Mouse (Mus musculus): ENCODE results near the gene Carmil3. TPM values are rescaled to one million over a fixed set of nuclear protein-coding genes. Genes with fewer than 3 reads are reported as not detected.

Carmil3 gene
- 30.2 and 33.4 TPM in 2 replicates for polyA plus RNA-seq (2015; fragmentation: Nextera tagmentation; extraction: Ambion mirVana)

DNA sequence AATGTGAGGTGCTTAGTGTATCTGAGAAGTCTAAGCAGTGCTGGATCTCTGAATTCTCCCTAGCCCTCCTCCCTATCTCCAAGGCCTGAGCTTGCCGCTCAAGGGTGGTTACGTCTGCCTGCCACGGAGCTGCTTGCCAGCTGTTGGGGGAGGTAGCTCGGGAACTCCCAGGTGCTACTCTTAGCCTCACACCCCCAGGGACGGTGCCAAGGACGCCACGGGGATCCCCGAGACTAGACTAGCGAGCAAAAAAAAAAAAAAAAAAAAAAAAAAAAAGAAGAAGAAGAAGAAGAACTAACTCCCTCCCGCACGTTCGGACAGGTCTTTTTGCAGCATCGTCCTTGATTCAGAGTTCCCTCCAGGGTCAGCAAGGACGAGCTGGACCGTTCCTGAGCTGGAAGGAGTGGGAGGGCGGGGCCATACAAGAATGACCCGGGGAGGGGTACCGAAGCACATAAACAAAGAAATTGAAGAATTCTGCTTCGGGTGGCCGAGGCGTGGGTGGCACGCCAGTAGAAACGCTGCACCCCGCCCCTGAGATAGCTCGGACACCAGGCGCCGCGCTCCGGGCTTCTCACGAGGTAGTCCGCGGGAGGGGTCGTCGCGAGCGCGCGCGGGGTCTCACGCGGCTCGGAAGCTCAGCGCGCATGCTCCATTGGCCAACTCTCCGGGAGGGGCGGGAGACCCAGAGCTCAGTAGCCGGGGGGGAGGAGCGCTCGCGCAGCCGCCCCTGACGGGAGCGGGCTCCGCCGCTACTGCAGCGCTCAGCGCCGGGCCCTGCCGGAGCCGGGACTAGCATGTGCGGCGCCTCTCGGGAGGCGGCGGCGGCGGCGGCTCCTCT lies at the start of gene Carmil3:
Carmil3 (plus strand) TSS at position 291 of the 841 bp plus-strand sequence.
- H3K36me3 ChIP-seq, result peaks cover 19% of the 10 kb centered on the region
- peak; percentile 90 for ATAC-seq (replicated peaks)
- H3K27ac ChIP-seq (replicated peaks), result peak within 1 kb of the TSS; percentile 96
- WGBS, result under 1% methylated on average over 67 of the region's 68 CpGs
- no peaks in the 10 kb centered on the region for H3K27me3 ChIP-seq
- H3K9ac ChIP-seq (replicated peaks), result peak within 1 kb of the TSS; percentile 91
- H3K4me1 ChIP-seq, result peaks cover 33% of the 10 kb centered on the region
- peak within 1 kb of the TSS; percentile 81 for H3K4me3 ChIP-seq
- H3K9me3 ChIP-seq, result no peaks in the 10 kb centered on the region
- peak within 1 kb of the TSS; percentile 60 for H3K4me2 ChIP-seq (replicated peaks)

DNA sequence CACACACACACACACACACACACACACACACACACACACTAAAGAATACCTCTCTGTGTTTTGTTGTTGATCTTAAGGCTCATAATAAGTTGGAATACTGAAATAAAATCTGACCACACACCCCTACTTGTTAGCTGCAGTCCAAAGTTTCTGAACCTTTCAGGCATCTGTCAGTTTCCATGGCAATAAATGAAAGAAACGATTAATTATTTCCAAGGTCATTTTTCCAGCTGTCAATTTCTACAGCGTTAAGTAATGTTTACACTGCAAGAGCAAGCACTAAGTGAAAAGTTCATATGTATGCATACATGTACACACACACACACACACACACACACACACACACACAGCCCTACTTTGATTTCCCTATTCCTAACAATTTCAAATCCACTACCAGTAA lies 32.8 kb upstream of the Carmil3 start:
- Histone ChIP-seq H3K27me3 (no peaks in the 10 kb centered on the region), H3K36me3 (no peaks in the 10 kb centered on the region), H3K4me3 (no peak overlapping the region), H3K9ac (replicated peaks) (no peak overlapping the region), H3K27ac (replicated peaks) (no peak overlapping the region), H3K9me3 (no peaks in the 10 kb centered on the region), H3K4me1 (peaks cover 7% of the 10 kb centered on the region; the same call in 1 of the 2 replicates), H3K4me2 (replicated peaks) (no peak overlapping the region)
- no peak for ATAC-seq (replicated peaks)
- WGBS, result 87% methylated on average over 2 of the region's 2 CpGs

DNA sequence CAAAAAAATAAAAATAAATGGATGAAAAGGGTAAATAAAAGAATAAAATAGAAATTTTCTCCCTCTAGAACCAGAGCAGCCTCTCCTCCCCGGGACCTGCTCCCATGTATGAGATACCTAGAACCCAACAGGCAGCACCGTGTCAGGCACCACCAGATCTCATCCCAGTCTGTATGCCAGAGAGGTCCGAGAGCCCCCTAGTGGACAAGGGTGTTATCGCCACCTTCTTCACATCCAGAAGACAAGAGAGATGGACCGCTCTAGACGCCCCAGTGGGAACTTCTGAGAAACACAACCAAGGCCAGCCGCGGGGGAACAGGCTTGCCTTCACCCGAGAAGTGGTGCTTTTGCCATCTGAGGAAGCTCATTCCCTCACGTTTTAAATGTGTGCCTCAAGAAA lies 32.2 kb upstream of the Carmil3 start:
- Histone ChIP-seq H3K4me1 (peaks cover 7% of the 10 kb centered on the region; the same call in 1 of the 2 replicates), H3K4me2 (replicated peaks) (no peak overlapping the region), H3K27ac (replicated peaks) (no peak overlapping the region), H3K4me3 (no peak overlapping the region), H3K36me3 (no peaks in the 10 kb centered on the region), H3K27me3 (no peaks in the 10 kb centered on the region), H3K9ac (replicated peaks) (no peak overlapping the region), H3K9me3 (no peaks in the 10 kb centered on the region)
- ATAC-seq (replicated peaks), result peak; percentile 53; the same call in 1 of the 2 replicates
- 24% methylated on average over 10 of the region's 10 CpGs for WGBS

DNA sequence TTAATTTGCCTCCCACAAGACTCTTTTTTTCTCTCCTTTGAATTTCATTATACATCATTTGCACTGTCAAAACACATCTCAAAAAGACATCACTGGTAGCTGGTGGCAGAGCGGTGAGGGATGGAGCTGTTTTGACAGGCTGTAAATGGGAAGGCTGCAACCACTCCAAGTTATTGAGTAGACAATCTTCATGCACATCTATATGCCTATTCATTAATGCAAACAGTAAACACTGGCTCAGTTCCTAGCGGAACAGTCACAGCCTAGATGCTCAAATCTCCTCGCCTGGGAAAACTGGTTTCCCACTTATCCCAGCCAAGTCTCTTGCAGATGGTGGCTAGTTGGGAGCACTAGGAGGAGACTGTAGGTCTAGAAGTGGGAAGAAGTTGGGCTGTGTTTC lies 31.7 kb upstream of the Carmil3 start:
- no peaks in the 10 kb centered on the region for H3K36me3 ChIP-seq
- H3K4me2 ChIP-seq (replicated peaks), result no peak overlapping the region
- ATAC-seq (replicated peaks), result peak; percentile 63
- H3K9ac ChIP-seq (replicated peaks), result no peak overlapping the region
- no peaks in the 10 kb centered on the region for H3K9me3 ChIP-seq
- WGBS, result 56% methylated on average over 3 of the region's 3 CpGs
- no peak overlapping the region for H3K27ac ChIP-seq (replicated peaks)
- no peaks in the 10 kb centered on the region for H3K27me3 ChIP-seq
- H3K4me1 ChIP-seq, result peaks cover 7% of the 10 kb centered on the region; the same call in 1 of the 2 replicates
- H3K4me3 ChIP-seq, result no peak overlapping the region

DNA sequence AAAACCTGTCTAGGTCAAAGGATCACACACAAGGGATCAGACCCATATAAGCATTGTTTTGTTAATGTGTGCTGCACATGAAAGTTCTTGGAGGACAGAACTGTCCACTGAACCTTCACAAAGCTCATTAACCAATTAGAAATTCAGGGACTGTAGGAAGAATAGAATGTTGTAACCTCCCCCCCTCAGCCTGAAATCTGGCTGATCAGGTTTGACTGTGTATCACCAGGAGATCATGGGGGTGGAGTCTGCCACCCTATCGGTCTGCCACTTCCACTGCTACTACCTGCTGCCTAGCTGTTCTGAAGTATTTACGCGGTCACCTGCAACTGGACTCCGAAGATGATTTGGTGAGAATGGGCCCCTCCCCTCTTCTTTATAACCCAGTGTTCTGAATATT lies 30.7 kb upstream of the Carmil3 start:
- no peak overlapping the region for H3K27ac ChIP-seq (replicated peaks)
- no peaks in the 10 kb centered on the region for H3K27me3 ChIP-seq
- H3K4me3 ChIP-seq, result no peak overlapping the region
- 74% methylated on average over 4 of the region's 4 CpGs for WGBS
- no peak overlapping the region for H3K9ac ChIP-seq (replicated peaks)
- no peak for ATAC-seq (replicated peaks)
- peaks cover 7% of the 10 kb centered on the region; the same call in 1 of the 2 replicates for H3K4me1 ChIP-seq
- no peaks in the 10 kb centered on the region for H3K9me3 ChIP-seq
- no peak overlapping the region for H3K4me2 ChIP-seq (replicated peaks)
- H3K36me3 ChIP-seq, result no peaks in the 10 kb centered on the region

DNA sequence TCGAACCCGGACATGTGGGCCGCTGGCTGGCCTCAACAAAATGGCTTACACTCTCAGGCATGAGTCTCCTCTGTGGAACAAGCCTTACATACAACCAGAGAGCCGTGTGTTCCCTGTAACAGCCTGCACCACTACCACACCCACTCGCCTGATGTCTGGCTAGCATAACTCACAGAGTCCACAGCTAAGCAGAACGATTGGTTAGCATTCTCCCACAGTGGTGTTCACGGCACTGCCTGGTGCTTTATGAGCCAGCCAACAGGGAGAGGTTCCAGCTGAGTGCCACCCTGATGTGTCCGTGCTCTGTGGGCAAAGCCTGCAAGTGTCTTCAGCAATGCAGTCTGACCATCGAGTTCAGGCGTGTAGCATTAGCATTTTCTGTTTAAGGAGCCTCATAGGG lies 30.2 kb upstream of the Carmil3 start:
- Histone ChIP-seq H3K27me3 (no peaks in the 10 kb centered on the region), H3K9ac (replicated peaks) (no peak overlapping the region), H3K4me1 (peaks cover 7% of the 10 kb centered on the region; the same call in 1 of the 2 replicates), H3K4me3 (no peak overlapping the region), H3K9me3 (no peaks in the 10 kb centered on the region), H3K27ac (replicated peaks) (no peak overlapping the region), H3K4me2 (replicated peaks) (no peak overlapping the region), H3K36me3 (no peaks in the 10 kb centered on the region)
- ATAC-seq (replicated peaks), result no peak
- 80% methylated on average over 10 of the region's 10 CpGs for WGBS

DNA sequence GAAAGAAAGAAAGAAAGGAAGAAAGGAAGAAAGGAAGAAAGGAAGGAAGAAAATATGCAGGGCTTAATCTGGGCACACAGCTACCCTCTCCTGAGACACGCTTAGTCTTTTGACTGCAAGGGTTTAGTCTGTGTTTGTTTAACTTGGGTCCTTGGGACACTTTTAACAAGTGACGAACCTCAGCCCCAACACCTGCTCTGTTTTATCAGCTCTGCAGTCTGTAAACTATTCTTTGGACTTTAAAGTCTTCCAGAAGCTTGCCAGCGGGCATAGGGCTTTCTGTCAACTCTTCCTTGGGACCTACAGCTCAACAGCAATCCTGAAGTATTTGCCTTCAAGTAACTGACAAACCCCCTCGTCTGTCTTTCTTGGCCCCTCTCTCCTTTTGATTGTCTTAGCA lies 28.7 kb upstream of the Carmil3 start:
- Histone ChIP-seq H3K27me3 (no peaks in the 10 kb centered on the region), H3K9me3 (no peaks in the 10 kb centered on the region), H3K4me3 (no peak overlapping the region), H3K4me2 (replicated peaks) (no peak overlapping the region), H3K27ac (replicated peaks) (no peak overlapping the region), H3K4me1 (peaks cover 7% of the 10 kb centered on the region; the same call in 1 of the 2 replicates), H3K9ac (replicated peaks) (no peak overlapping the region), H3K36me3 (no peaks in the 10 kb centered on the region)
- 64% methylated on average over 4 of the region's 4 CpGs for WGBS
- no peak for ATAC-seq (replicated peaks)

DNA sequence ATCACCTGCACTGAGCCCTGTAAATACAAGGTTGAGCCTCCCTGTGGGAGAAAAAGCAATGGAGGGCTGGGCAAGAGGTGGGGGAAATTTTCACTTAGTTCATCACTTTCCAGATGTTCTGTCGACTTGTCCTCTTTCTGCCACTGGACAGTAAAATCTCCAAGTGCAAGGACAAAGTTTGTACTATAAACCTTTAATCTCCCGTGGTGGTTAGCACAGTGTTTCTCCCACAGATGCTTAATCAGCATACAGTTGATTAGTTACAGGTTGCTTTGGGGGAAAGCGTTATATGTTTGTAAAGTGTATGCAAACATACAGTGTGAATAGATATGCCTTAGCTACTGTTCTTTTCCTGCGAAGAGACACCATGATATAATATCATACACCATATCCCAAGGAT lies 24.0 kb upstream of the Carmil3 start:
- WGBS, result 87% methylated on average over 4 of the region's 4 CpGs
- Histone ChIP-seq H3K9ac (replicated peaks) (no peak overlapping the region), H3K36me3 (no peaks in the 10 kb centered on the region), H3K4me3 (no peak overlapping the region), H3K4me2 (replicated peaks) (no peak overlapping the region), H3K9me3 (no peaks in the 10 kb centered on the region), H3K4me1 (no peaks in the 10 kb centered on the region), H3K27me3 (no peaks in the 10 kb centered on the region), H3K27ac (replicated peaks) (no peak overlapping the region)
- ATAC-seq (replicated peaks), result no peak

DNA sequence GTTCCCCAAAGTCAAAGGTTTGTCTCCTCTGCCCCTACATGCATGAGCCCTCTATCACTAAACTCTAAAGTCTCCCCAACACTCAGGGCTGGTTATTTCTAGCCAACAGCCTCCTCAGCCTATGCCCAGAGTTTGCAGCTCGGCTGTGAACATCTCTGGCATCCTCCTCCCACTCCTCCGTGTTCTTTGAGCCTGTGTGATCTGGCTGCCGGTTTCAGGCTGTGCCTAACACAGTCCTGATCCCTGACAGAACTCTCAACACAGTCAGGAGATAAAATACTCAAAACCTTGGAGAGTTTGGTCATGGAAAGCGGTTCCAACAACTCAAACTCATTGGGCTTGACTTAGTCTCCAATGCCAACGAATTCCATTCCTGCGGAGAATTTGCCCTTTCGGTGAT lies 23.3 kb upstream of the Carmil3 start:
- no peak overlapping the region for H3K4me2 ChIP-seq (replicated peaks)
- 84% methylated on average over 7 of the region's 7 CpGs for WGBS
- H3K9me3 ChIP-seq, result no peaks in the 10 kb centered on the region

DNA sequence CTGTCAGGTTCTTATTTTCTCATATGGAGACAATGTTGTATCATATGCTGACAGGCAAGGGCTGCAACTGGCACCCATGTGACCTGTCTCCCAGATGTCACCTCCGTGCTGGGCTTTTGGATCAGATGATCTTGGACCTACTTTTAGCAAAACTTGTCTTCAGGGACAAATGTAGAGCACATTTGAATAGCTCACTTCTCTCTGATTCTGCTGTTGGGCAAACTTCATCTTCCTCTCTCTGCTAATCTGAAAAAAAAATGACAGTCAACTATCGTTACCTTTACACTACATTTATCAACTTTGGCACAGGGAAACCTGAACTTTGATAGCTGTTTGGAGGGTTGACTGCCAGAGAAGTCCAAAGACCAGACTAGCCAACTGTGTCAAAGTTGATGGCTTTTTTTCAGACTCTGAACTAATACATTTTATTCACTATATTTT lies 22.1 kb upstream of the Carmil3 start:
- H3K9ac ChIP-seq (replicated peaks), result no peak overlapping the region
- no peaks in the 10 kb centered on the region for H3K27me3 ChIP-seq
- no peaks in the 10 kb centered on the region for H3K4me1 ChIP-seq
- 95% methylated on average over 2 of the region's 2 CpGs for WGBS
- no peak overlapping the region for H3K27ac ChIP-seq (replicated peaks)
- H3K9me3 ChIP-seq, result no peaks in the 10 kb centered on the region
- no peak for ATAC-seq (replicated peaks)
- H3K36me3 ChIP-seq, result no peaks in the 10 kb centered on the region
- H3K4me2 ChIP-seq (replicated peaks), result no peak overlapping the region
- H3K4me3 ChIP-seq, result no peak overlapping the region

More for the DNA sequence above, 23.3 kb upstream of the Carmil3 start:
- Histone ChIP-seq H3K4me1 (no peaks in the 10 kb centered on the region), H3K4me3 (no peak overlapping the region), H3K27me3 (no peaks in the 10 kb centered on the region), H3K27ac (replicated peaks) (no peak overlapping the region), H3K9ac (replicated peaks) (no peak overlapping the region), H3K36me3 (no peaks in the 10 kb centered on the region)
- ATAC-seq (replicated peaks), result no peak

DNA sequence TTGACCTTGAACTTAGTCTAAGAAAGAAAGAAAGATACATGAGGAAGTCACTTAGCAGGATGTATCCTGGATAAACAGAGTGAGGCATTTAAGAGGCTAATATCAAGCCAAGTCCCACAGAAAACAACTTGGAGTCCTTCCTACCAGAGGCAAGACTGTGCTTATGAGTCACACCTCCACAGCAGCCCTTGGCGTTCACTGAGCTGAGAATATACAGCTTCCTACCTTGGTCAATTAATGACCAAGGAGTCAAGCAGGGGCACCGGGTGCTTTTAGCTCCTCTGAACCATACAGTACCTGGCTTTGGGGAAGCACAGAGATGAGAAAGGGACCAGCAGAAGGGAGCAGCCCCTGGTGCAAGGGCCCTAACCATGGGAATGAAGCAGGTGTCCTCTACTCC lies 21.4 kb upstream of the Carmil3 start:
- 82% methylated on average over 2 of the region's 2 CpGs for WGBS

DNA sequence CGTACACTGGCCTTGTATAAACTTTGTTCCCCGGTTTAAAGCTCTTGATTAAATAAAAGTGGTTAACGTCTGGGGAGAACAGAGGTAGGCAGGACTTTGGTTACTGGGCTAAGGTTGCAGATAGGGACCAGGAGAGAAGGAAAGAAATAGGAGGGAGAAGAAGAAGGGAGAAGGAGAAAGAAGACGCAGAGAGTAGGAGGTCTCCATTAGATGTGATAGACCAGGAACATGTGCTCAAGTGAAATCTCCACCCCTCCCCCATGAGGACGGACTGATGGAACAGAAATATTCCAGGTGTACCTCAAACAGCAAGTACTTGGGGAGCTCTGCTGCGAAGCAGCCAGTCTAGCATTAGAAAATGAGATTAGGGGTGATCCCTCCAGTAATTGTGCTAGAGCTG lies 20.6 kb upstream of the Carmil3 start:
- Histone ChIP-seq H3K9me3 (no peaks in the 10 kb centered on the region), H3K27ac (replicated peaks) (no peak overlapping the region), H3K4me1 (no peaks in the 10 kb centered on the region), H3K4me2 (replicated peaks) (no peak overlapping the region), H3K9ac (replicated peaks) (no peak overlapping the region), H3K27me3 (no peaks in the 10 kb centered on the region), H3K36me3 (no peaks in the 10 kb centered on the region), H3K4me3 (no peak overlapping the region)
- ATAC-seq (replicated peaks), result no peak
- WGBS, result 86% methylated on average over 6 of the region's 6 CpGs

More for the DNA sequence above, 21.4 kb upstream of the Carmil3 start:
- H3K36me3 ChIP-seq, result no peaks in the 10 kb centered on the region
- H3K9me3 ChIP-seq, result no peaks in the 10 kb centered on the region
- H3K4me1 ChIP-seq, result no peaks in the 10 kb centered on the region
- no peaks in the 10 kb centered on the region for H3K27me3 ChIP-seq
- no peak overlapping the region for H3K4me2 ChIP-seq (replicated peaks)
- ATAC-seq (replicated peaks), result no peak
- H3K4me3 ChIP-seq, result no peak overlapping the region
- H3K9ac ChIP-seq (replicated peaks), result no peak overlapping the region
- no peak overlapping the region for H3K27ac ChIP-seq (replicated peaks)
